Mouse (Mus musculus) embryonic facial prominence, embryonic 15.5 days (tissue): ENCODE data around the gene Rad23b. TPM values are rescaled to one million over a fixed set of nuclear protein-coding genes. Genes with fewer than 3 reads are reported as not detected.
"Not testable (repeated sequence)": the region's sequence is repeated elsewhere in the genome, so short reads cannot be mapped to it uniquely, and the experiment has no call there.

ENCODE experiments used
- ATAC-seq: fragments of 200-750 bp; cut with Nextera tagmentation; 2 replicates; pipeline ENCODE4 v1.8.0; 2017; ENCODE audit warnings: low read depth, moderate TSS enrichment; ENCODE audit not compliant: insufficient number of reproducible peaks, low FRiP score, low TSS enrichment
- H3K27ac ChIP-seq: fragments of 300-500 bp; sonication (generic); replicated peaks from 2 replicates; pipeline ENCODE4 v1.5.1; 2015; ENCODE audit warnings: mild to moderate bottlenecking, inconsistent platforms
- H3K27me3 ChIP-seq: fragments of 300-500 bp; sonication (generic); 2 replicates; pipeline ENCODE4 v1.6.1; 2015; ENCODE audit warnings: inconsistent platforms
- H3K36me3 ChIP-seq: fragments of 300-500 bp; sonication (generic); 2 replicates; pipeline ENCODE4 v1.6.1; 2015; ENCODE audit warnings: mild to moderate bottlenecking, inconsistent platforms
- H3K4me1 ChIP-seq: fragments of 300-500 bp; sonication (generic); 2 replicates; pipeline ENCODE4 v1.6.1; 2015; ENCODE audit warnings: inconsistent platforms
- H3K4me2 ChIP-seq: fragments of 300-500 bp; sonication (generic); replicated peaks from 2 replicates; pipeline ENCODE4 v1.6.1; 2015; ENCODE audit warnings: mild to moderate bottlenecking, inconsistent platforms
- H3K4me3 ChIP-seq: fragments of 300-500 bp; sonication (generic); replicated peaks from 2 replicates; pipeline ENCODE4 v1.5.1; 2015; ENCODE audit warnings: mild to moderate bottlenecking, inconsistent platforms
- H3K9ac ChIP-seq: fragments of 300-500 bp; sonication (generic); 2 replicates; pipeline ENCODE4 v1.6.1; 2015; ENCODE audit warnings: inconsistent platforms
- H3K9me3 ChIP-seq: fragments of 300-500 bp; sonication (generic); replicated peaks from 2 replicates; pipeline ENCODE4 v1.6.1; 2016; ENCODE audit warnings: inconsistent platforms
- WGBS: fragments of 180-500 bp; shearing (Covaris S2); methylation state at CpG from one replicate; pipeline ENCODE4 v1.1.7; 2015; 5-methylcytosine and 5-hydroxymethylcytosine counted together
- polyA plus RNA-seq: library from polyadenylated mRNA; unstranded; fragments of >200 nt; fragmentation: Nextera tagmentation; extraction: Ambion mirVana; gene quantifications from 2 replicates; pipeline ENCODE4 v1.2.1, GENCODE M21; 2015

The Rad23b gene
- polyA plus RNA-seq, 1 experiment from 2014 or later: 95.7 TPM

DNA sequence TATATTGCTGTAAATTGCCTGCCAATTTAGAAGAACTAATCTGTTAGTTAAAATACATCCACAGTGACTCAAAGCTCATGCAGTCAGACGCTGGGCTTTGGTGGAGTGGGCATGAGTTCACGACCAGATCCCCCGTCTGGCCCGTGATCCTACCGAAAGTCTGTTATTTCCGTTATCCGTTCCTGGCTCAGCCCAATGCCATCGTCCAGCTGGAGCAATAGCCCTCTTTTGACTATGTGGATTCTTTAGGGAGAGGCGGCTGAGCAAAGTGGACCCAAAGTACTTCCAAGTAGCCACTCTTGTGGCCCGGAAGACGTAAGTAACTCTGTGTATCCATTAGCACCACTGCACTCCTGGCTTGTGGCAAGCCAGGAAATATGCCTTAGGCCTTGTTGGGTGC, 49.1 kb downstream of the Rad23b start:
- Histone ChIP-seq H3K4me3 (no peak overlapping the region), H3K27ac (no peak overlapping the region), H3K27me3 (no peaks in the 10 kb centered on the region), H3K4me1 (peaks cover 4% of the 10 kb centered on the region; the same call in 1 of the 2 replicates), H3K9ac (no peak overlapping the region), H3K36me3 (no peaks in the 10 kb centered on the region), H3K4me2 (no peak overlapping the region), H3K9me3 (no peaks in the 10 kb centered on the region)
- no peak for ATAC-seq
- WGBS: 76% methylated on average over 11 of the region's 11 CpGs

DNA sequence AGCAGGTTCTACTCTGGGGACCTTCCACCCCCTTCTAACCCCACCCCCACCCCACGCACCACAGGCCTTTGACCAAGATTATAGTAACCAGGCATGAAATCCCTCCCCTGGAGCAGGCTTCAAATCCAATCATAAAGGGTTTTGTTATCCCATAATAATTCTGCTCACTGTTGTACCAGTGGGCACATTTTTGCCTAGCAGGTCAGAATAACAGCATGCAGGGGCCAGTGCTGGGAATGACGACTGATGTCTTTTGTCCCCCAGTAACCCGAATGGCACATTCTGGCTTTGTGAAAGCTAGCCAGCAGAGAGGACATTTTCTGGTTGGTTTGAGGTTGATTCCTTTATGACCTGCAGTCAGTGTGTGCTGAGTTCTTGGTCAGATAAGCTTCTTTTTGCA, 55.5 kb downstream of the Rad23b start:
- 53% methylated on average over 3 of the region's 3 CpGs for WGBS

DNA sequence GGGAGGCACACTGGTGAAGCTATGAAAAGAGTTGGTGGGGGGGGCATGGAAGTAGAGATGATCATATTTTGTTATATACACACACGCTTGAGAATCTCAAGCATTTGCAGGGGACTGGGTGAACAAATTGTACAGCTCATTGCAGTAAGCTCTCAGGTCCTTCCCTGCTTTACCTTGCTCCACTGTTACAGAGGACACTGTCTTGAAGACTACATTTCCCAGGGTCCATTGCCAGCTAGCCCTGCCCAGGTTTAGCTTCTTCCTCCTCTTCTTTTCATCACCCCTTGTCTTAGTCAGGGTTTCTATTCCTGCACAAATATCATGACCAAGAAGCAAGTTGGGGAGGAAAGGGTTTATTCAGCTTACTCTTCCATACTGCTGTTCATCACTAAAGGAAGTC, 56.7 kb downstream of the Rad23b start:
- Histone ChIP-seq H3K27me3 (no peaks in the 10 kb centered on the region), H3K9me3 (no peaks in the 10 kb centered on the region), H3K4me3 (no peak overlapping the region), H3K4me1 (no peaks in the 10 kb centered on the region), H3K4me2 (no peak overlapping the region), H3K36me3 (no peaks in the 10 kb centered on the region), H3K27ac (no peak overlapping the region), H3K9ac (no peak overlapping the region)
- WGBS: 100% methylated on average over 1 of the region's 1 CpGs
- ATAC-seq: no peak

More for the DNA sequence above, 55.5 kb downstream of the Rad23b start:
- Histone ChIP-seq H3K27me3 (no peaks in the 10 kb centered on the region), H3K9me3 (no peaks in the 10 kb centered on the region), H3K27ac (no peak overlapping the region), H3K36me3 (no peaks in the 10 kb centered on the region), H3K9ac (no peak overlapping the region), H3K4me2 (no peak overlapping the region), H3K4me3 (no peak overlapping the region), H3K4me1 (no peaks in the 10 kb centered on the region)
- no peak for ATAC-seq

DNA sequence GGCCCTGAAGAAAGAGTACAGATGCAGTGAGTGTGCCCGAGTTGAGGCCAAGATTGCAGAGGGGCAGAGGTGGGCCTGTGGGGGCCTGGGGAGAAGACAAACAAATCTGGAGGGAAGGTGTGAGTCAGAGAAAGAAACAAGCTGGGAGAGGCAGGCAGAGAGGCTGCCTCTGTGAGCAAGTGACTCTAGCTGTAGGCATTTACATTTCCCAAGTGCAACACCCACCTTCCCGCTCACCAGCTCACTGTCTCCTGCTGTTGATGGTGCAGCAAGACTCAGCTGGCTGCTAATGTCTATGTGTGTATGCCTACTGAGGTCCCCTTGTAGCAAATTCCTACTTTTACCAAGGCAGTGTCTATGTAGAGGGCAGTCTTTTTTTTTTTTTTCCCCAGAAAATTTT, 58.2 kb downstream of the Rad23b start:
- 55% methylated on average over 2 of the region's 2 CpGs for WGBS

DNA sequence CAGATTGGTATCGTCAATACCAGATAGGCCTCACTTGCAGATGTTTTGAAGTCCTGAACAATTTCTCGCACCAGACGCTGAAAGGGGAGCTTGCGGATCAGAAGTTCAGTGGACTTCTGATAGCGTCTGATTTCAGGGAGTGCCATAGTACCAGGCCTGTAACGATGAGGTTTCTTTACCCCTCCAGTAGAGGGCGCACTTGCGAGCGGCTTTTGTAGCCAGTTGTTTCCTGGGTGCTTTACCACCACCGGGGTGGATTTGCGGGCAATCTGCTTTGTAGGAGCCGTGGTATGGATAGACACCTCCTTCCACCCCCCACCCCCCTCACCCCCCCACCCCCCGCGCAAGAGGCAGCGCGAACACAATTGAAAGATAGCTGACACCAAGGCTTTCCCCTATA, 59.2 kb downstream of the Rad23b start:
- ATAC-seq: no peak
- WGBS: 93% methylated on average over 16 of the region's 16 CpGs

More for the DNA sequence above, 58.2 kb downstream of the Rad23b start:
- H3K36me3 ChIP-seq: no peaks in the 10 kb centered on the region
- no peak overlapping the region for H3K4me2 ChIP-seq
- H3K9ac ChIP-seq: no peak overlapping the region
- ATAC-seq: no peak
- H3K27ac ChIP-seq: no peak overlapping the region
- H3K9me3 ChIP-seq: no peaks in the 10 kb centered on the region
- no peaks in the 10 kb centered on the region for H3K27me3 ChIP-seq
- no peak overlapping the region for H3K4me3 ChIP-seq
- no peaks in the 10 kb centered on the region for H3K4me1 ChIP-seq

DNA sequence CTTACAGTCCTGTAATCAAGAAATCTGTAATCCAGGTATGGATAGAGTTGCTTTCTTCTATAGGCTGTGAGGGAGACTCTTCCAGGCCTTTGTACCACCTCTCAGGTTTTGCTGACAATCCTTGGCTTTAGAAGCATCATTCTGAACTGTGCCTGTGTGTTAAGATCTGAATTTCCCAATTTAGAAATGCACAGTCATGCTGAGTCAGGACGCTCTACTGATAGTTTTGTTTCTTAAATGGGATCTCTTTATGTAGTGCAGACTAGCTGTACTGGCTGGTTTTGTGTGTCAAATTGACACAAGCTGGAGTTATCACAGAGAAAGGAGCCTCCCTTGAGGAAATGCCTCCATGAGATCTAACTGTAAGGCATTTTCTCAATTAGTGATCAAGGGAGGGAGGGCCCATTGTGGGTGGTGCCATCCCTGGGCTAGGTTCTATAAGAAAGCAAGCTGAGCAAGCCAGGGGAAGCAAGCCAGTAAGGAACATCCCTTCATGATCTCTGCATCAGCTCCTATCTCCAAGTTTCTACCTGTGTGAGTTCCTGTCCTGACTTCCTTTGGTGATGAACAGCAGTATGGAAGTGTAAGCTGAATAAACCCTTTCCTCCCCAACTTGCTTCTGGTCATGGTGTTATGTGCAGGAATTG, 59.9 kb downstream of the Rad23b start:
- H3K36me3 ChIP-seq, H3K27me3 ChIP-seq, H3K4me1 ChIP-seq, H3K4me2 ChIP-seq, H3K9me3 ChIP-seq, H3K27ac ChIP-seq, H3K4me3 ChIP-seq, H3K9ac ChIP-seq, ATAC-seq: not testable (repeated sequence)
- WGBS: 87% methylated on average over 1 of the region's 1 CpGs

More for the DNA sequence above, 59.2 kb downstream of the Rad23b start:
- H3K27me3 ChIP-seq: no peaks in the 10 kb centered on the region
- no peak overlapping the region for H3K4me2 ChIP-seq
- H3K9me3 ChIP-seq: no peaks in the 10 kb centered on the region
- no peaks in the 10 kb centered on the region for H3K4me1 ChIP-seq
- no peak overlapping the region for H3K4me3 ChIP-seq
- H3K27ac ChIP-seq: no peak overlapping the region
- no peaks in the 10 kb centered on the region for H3K36me3 ChIP-seq
- H3K9ac ChIP-seq: no peak overlapping the region

DNA sequence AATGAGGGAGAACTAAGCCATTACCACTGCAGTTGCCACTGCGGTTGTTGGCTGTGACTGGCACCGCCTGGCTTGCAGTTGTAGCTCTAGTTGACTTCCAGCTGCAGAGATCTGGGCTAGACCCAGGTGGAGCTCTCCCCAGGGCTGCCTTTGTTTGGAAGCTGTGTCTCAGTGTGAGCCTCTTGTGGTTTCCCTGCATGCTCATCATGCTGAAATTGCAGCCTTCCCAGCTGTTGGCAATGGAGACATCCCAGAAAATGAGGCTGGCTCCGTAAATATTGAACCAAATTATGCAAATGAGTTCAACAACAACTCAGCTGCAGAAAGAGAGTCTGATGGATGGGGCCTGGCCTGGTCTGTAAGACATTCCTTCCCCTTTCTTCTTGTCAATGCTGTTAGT, 66.0 kb downstream of the Rad23b start:
- Histone ChIP-seq H3K27ac (no peak overlapping the region), H3K9me3 (no peaks in the 10 kb centered on the region), H3K4me2 (no peak overlapping the region), H3K4me1 (0 out of 2 replicates have a peak, but pooled peaks cover 2% of the 10 kb centered on the region), H3K4me3 (no peak overlapping the region), H3K36me3 (no peaks in the 10 kb centered on the region), H3K27me3 (no peaks in the 10 kb centered on the region), H3K9ac (no peak overlapping the region)
- peak; percentile 72; the same call in 1 of the 2 replicates for ATAC-seq
- WGBS: 27% methylated on average over 3 of the region's 3 CpGs

DNA sequence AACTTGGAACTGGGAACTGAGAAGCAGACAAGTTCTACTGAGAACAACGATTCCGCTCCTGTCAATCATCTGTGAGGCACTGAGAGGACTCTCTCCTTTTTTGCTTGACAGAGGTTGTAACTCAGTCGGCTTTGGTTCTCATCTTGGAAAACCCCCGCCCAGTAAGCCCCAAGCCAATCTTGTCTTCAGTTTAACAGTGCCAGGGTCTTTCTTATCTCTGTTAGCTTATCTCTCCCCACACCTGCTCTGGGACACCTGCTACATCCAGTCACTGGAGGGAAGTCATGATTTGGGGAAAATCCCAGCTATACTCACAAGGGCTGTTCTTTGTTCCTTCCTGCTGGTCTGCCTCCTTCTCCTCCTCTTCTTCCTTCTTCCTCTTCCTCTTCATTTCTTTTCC, 76.4 kb downstream of the Rad23b start:
- Histone ChIP-seq H3K9me3 (no peaks in the 10 kb centered on the region), H3K4me2 (no peak overlapping the region), H3K4me3 (no peak overlapping the region), H3K27me3 (no peaks in the 10 kb centered on the region), H3K36me3 (no peaks in the 10 kb centered on the region), H3K9ac (no peak overlapping the region), H3K27ac (no peak overlapping the region), H3K4me1 (no peaks in the 10 kb centered on the region)
- no peak for ATAC-seq
- WGBS: 63% methylated on average over 4 of the region's 4 CpGs

Other genes starting within 250 kb of the Rad23b start
- 43.0 and 45.2 TPM in 2 replicates for gene Klf4, start 182.4 kb downstream of the Rad23b start, polyA plus RNA-seq